Mouse (Mus musculus): Measurements from ENCODE around the gene Map3k21.
A peak's percentile ranks its signal among the peaks of the same experiment; 100 is the strongest.

Map3k21 gene

GRCm38 (mm10) chr8:125917013-125917412 lies 6.8 kb downstream of the Map3k21 start:
- DNase-seq, result no peak

- DNase-seq, result no peak
These were observed 8.5 kb downstream of the Map3k21 start for GRCm38 (mm10) chr8:125918719-125919118.

- DNase-seq, result no peak
These were observed 9.3 kb downstream of the Map3k21 start for GRCm38 (mm10) chr8:125919560-125919959.

- DNase-seq, result no peak
These were observed 10.0 kb downstream of the Map3k21 start for GRCm38 (mm10) chr8:125920281-125920680.

DNA sequence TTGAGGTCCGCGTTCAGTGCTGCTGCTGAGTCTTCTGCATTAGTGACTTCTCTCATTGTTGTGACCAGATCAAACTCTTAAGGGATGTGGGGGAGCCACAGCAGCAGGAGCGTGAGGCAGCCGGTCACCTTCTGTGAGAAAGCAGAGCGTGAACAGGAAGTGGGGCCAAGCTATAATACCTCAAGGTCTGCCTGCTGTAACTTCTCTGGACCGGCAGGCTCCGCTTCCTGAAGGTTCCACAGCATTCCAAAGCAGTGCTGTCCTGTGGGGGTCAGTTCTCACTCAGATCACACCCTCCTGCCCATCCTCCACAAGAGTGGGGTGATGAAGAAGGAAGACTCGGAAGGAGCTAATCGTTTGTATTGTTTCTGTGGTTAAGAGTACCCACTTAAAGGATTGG lies 10.5 kb downstream of the Map3k21 start:
- DNase-seq, result no peak

DNA sequence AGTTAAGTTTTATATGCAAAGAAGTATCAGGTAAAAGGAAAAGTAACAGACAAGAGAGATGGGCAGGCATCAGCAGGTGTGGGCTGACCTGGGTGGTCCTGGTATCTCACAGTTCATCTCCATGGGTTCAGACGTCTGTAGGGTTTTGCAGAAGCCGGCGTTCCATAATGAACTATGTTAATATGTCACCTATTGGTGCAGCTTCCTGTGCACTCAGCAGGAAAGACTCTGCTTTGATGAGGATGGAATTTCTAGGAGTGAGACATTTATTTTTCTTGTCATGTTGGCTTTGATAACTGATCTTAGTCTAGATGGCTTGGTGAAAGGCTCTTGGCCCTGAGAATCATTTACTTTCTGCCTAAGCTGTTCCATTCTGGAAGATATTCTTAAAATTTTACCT lies 12.1 kb downstream of the Map3k21 start:
- no peak for DNase-seq

- DNase-seq, result no peak
These were observed 16.4 kb downstream of the Map3k21 start for GRCm38 (mm10) chr8:125926636-125927035.

- no peak for DNase-seq
These were observed 20.2 kb downstream of the Map3k21 start for GRCm38 (mm10) chr8:125930276-125931046.

DNA sequence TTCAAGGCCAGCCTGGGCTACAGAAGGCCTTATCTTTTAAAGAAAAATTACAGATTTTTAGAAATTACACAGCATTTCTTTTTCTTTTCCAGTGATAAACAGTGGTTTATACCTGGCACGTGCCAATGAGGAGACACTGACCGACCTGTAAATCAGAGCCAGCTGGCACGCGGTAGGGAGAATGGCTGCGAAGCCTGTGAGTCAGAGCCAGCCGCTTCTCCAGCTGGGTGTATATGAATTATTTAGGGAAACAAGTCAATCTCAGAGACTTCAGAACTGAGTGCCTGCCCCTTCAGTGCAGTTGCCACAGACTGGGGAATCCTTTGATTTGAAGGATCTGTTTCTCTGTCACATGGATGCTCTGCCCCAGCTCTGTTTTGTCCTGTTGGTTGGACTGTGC lies 21.6 kb downstream of the Map3k21 start:
- no peak for DNase-seq

GRCm38 (mm10) chr8:125935649-125936048 lies 25.4 kb downstream of the Map3k21 start:
- DNase-seq, result peak; percentile 73

- no peak for DNase-seq
These were observed 34.3 kb downstream of the Map3k21 start for GRCm38 (mm10) chr8:125944511-125944910.

GRCm38 (mm10) chr8:125948696-125949308 lies 38.6 kb downstream of the Map3k21 start:
- no peak for DNase-seq

GRCm38 (mm10) chr8:125950007-125950940 lies 40.0 kb downstream of the Map3k21 start:
- DNase-seq, result peak; percentile 88

GRCm38 (mm10) chr8:125955671-125956070 lies 45.4 kb downstream of the Map3k21 start:
- peak; percentile 65 for DNase-seq

- DNase-seq, result no peak
These were observed 46.5 kb downstream of the Map3k21 start for GRCm38 (mm10) chr8:125956796-125957195.

- DNase-seq, result no peak
These were observed 47.2 kb downstream of the Map3k21 start for GRCm38 (mm10) chr8:125957226-125957993.

DNA sequence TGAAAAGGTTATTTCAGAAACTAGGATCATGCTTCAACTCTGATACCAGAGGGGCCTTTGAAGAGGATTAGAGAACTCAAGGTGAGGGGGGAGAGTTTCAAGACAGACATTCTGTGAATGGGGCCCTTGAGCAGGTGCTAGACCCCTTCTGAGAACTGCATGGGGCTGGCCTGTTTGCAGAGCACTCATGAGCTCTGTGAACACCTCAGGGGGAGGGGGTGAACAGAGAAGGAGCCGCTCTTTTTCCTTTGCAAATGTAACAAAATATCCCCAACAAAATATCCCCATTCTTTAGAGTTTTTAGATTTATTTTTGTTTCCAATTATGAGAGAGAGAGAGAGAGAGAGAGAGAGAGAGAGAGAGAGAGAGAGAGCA lies 47.7 kb downstream of the Map3k21 start:
- DNase-seq, result no peak

- DNase-seq, result peak; percentile 94
These were observed 49.1 kb downstream of the Map3k21 start for GRCm38 (mm10) chr8:125959363-125959771.

DNA sequence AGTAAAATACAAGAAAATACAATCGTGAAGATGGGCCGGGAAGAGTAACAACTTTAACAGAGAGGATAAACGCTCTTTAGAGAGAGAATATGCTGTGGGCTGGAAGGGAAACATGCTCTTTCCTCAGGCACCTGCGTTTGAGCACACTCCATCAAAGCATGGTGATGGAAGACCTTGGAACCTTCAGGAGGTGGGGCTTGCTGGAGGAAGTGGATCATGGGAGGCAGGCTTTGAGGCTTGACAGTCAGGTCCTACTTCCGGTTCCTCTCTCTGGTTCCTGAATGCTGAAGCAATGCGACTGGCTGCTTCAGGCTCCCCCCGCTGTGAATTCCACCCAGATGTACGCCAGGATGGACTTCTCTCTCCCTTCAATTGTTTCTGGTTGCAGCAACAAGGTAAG lies 49.8 kb downstream of the Map3k21 start:
- peak; percentile 81 for DNase-seq

DNA sequence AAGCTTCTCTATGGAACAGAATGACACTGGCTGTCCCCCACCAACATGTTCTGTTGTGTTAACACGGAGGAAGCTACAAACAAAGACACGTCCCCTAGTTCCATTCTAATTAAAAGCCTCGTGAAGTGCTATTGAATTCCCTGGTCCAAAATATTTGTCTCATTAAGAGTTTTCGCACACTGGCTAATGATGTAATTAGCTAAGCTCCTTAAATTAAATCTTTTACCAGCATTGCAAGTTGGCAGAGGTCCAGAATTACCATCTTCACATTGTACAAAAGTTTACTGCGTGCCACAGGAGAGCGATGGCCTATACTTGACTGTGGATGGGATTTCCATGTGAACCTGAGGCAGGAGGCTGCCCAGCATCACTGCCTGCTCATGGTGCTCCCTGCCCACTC lies 51.5 kb downstream of the Map3k21 start:
- no peak for DNase-seq

DNA sequence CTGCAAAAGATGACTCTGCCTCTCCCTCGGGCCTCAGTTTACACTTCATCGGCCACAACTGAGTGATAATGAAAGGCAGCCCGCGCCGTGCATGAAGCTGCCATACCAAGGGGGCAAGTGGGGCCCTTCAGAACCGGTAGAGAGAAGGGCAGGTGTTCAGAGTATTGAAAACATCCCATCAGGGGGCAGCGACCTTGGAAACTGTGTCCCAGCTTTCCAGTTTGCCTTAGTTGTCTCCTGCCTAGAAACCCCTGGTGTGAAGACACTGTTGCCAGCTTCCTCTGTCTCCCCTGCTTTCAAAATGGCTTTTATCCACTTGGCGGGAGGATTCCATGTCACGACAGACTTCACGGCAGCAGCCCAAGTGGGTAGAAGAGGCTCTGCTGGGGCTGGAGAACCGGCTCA lies 53.6 kb downstream of the Map3k21 start:
- peak; percentile 65 for DNase-seq

GRCm38 (mm10) chr8:125971336-125971735 lies 61.1 kb downstream of the Map3k21 start:
- DNase-seq, result no peak

- DNase-seq, result no peak
These were observed 65.7 kb downstream of the Map3k21 start for GRCm38 (mm10) chr8:125975981-125976380.

Measured in cerebellum, adult 11-12 months (tissue).